Mouse (Mus musculus) myocyte (in vitro differentiated cells): ENCODE results near the gene Pik3c2a. TPM values are rescaled to one million over a fixed set of nuclear protein-coding genes. Genes with fewer than 3 reads are reported as not detected.

ENCODE experiments used
- H3K27me3 ChIP-seq: one replicate; pipeline ENCODE4 v1.6.1; 2011; ENCODE audit not compliant: control insufficient read depth, insufficient read depth, insufficient read length
- H3K36me3 ChIP-seq: one replicate; pipeline ENCODE4 v1.6.1; 2011; ENCODE audit not compliant: control insufficient read depth, insufficient read depth
- H3K4me2 ChIP-seq: one replicate; pipeline ENCODE4 v1.6.1; 2011; ENCODE audit warnings: low read depth, control low read depth
- H3K4me3 ChIP-seq: one replicate; pipeline ENCODE4 v1.5.1; 2011; ENCODE audit warnings: mild to moderate bottlenecking, control low read depth, moderate library complexity
- H3K79me2 ChIP-seq: one replicate; pipeline ENCODE4 v1.6.1; 2011; ENCODE audit not compliant: control insufficient read depth, insufficient read depth
- H3ac ChIP-seq: one replicate; pipeline ENCODE4 v1.6.1; 2011; ENCODE audit not compliant: control insufficient read depth, insufficient read length
- CEBPB ChIP-seq: IDR thresholded peaks from 2 replicates; pipeline ENCODE4 v1.6.1; 2011; ENCODE audit warnings: mild to moderate bottlenecking, moderate library complexity; ENCODE audit not compliant: poor library complexity, insufficient read depth, severe bottlenecking
- E2F4 ChIP-seq: IDR thresholded peaks from one replicate; pipeline ENCODE4 v1.6.1; 2011; ENCODE audit warnings: mild to moderate bottlenecking, control low read depth, moderate library complexity; ENCODE audit not compliant: insufficient read depth
- MAX ChIP-seq: IDR thresholded peaks from one replicate; pipeline ENCODE4 v1.6.1; 2011; ENCODE audit warnings: low read depth, mild to moderate bottlenecking, control low read depth
- MYOD1 ChIP-seq, 3 experiments: IDR thresholded peaks; one replicate each; pipeline ENCODE4 v1.6.1; 2011; ENCODE audit warnings: control low read depth in 2 of 3, low read depth in 2 of 3, mild to moderate bottlenecking in 2 of 3, moderate library complexity in 1 of 3; ENCODE audit not compliant: insufficient read length in 2 of 3, control insufficient read depth in 1 of 3
- MYOG ChIP-seq, 3 experiments: IDR thresholded peaks; one replicate each; pipeline ENCODE4 v1.6.1; 2011; ENCODE audit warnings: control low read depth in 2 of 3, low read depth in 2 of 3, mild to moderate bottlenecking in 2 of 3; ENCODE audit not compliant: insufficient read length in 2 of 3, control insufficient read depth in 1 of 3, insufficient read depth in 1 of 3
- POLR2A ChIP-seq: IDR thresholded peaks from one replicate; pipeline ENCODE4 v1.6.1; 2011; ENCODE audit warnings: low read depth, mild to moderate bottlenecking, control low read depth, moderate library complexity; ENCODE audit not compliant: insufficient read length
- POLR2AphosphoS2 ChIP-seq: IDR thresholded peaks from one replicate; pipeline ENCODE4 v1.6.1; 2011; ENCODE audit warnings: low read depth, control low read depth; ENCODE audit not compliant: insufficient read length
- REST ChIP-seq: IDR thresholded peaks from one replicate; pipeline ENCODE4 v1.6.1; 2011; ENCODE audit warnings: mild to moderate bottlenecking, control low read depth, moderate library complexity; ENCODE audit not compliant: insufficient read depth, insufficient read length
- SRF ChIP-seq: IDR thresholded peaks from one replicate; pipeline ENCODE4 v1.6.1; 2011; ENCODE audit warnings: low read depth; ENCODE audit not compliant: control insufficient read depth, insufficient read length
- TCF12 ChIP-seq: IDR thresholded peaks from one replicate; pipeline ENCODE4 v1.6.1; 2011; ENCODE audit warnings: mild to moderate bottlenecking, control low read depth; ENCODE audit not compliant: poor library complexity, insufficient read depth, severe bottlenecking
- TCF3 ChIP-seq: IDR thresholded peaks from one replicate; pipeline ENCODE4 v1.6.1; 2011; ENCODE audit warnings: low read depth, control low read depth; ENCODE audit not compliant: insufficient read length
- USF1 ChIP-seq: IDR thresholded peaks from one replicate; pipeline ENCODE4 v1.6.1; 2011; ENCODE audit warnings: low read depth, mild to moderate bottlenecking, control low read depth, moderate library complexity
- polyA plus RNA-seq: library from polyadenylated mRNA; unstranded; fragments of >200 nt; fragmentation: generic; extraction: Trizol; gene quantifications from one replicate; pipeline ENCODE4 v1.2.1, GENCODE M21; 2012; ENCODE audit warnings: missing spikeins

The Pik3c2a gene
- polyA plus RNA-seq, 1 experiment: 2.0 TPM

DNA sequence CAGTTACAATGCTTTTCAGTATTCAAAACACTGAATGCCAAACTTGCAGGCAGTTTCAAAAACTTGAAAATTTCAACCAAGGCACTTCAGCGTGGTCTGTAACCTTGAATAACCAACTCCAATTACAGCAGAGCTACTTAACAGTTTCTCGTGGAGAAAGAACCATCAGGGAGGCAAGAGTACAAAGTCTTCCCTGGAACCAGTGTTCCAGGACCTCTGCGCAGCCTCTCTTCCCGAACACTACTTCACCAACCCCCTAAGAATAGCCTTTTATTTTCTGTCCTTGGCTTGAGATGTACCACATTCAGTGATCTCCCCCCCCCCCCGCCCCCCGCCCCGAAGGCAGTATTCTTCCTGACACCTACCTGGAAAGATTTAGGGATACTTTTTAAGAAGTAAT, 1.0 kb downstream of the Pik3c2a start:
- TF ChIP-seq MYOD1 (IDR thresholded peaks at IDR 0.05; ENCODE audit: control insufficient read depth in 1 of 3, insufficient read length in 2 of 3, low read depth in 2 of 3) (no peak), REST (no peak), TCF3 (no peak), POLR2AphosphoS2 (no peak), MAX (no peak), POLR2A (no peak), MYOG (IDR thresholded peaks at IDR 0.05; ENCODE audit: control insufficient read depth in 1 of 3, insufficient read depth in 1 of 3, insufficient read length in 2 of 3, low read depth in 2 of 3) (no peak), TCF12 (no peak), CEBPB (no peak), USF1 (no peak), E2F4 (no peak), SRF (no peak)
- no peak overlapping the region for H3ac ChIP-seq

DNA sequence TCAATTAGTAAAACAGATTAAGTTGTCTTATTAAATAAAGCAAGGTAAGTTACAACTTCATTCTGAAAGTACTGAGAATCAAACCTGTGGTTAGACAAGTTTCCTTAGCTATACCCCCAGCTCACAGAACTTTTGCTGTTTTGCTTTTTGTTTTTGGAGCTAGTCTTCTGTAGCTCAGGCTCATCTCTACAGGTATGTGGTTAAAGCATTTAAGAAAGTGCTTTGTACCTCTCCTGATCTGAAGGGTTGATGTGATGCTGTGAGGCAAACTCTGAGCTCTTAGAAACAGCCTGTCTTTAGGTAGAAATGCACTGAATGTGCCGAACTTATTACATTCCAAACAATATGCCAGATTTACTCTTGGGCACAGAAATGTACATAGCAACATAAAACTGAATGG, 1.9 kb downstream of the Pik3c2a start:
- no peak overlapping the region for H3K4me3 ChIP-seq
- peak overlapping the region; percentile 90 for H3K4me2 ChIP-seq
- H3K27me3 ChIP-seq: no peaks in the 10 kb centered on the region
- TF ChIP-seq MYOG (IDR thresholded peaks at IDR 0.05; ENCODE audit: control insufficient read depth in 1 of 3, insufficient read depth in 1 of 3, insufficient read length in 2 of 3, low read depth in 2 of 3) (no peak), REST (no peak), MAX (no peak), POLR2A (no peak), CEBPB (no peak), E2F4 (no peak), SRF (no peak), POLR2AphosphoS2 (no peak), MYOD1 (IDR thresholded peaks at IDR 0.05; ENCODE audit: control insufficient read depth in 1 of 3, insufficient read length in 2 of 3, low read depth in 2 of 3) (no peak), TCF12 (no peak)
- no peaks in the 10 kb centered on the region for H3K36me3 ChIP-seq
- peaks cover 47% of the 10 kb centered on the region for H3K79me2 ChIP-seq
- no peak overlapping the region for H3ac ChIP-seq

More for the DNA sequence above, 1.0 kb downstream of the Pik3c2a start:
- Histone ChIP-seq H3K27me3 (no peaks in the 10 kb centered on the region), H3K4me3 (peak overlapping the region; percentile 53), H3K4me2 (peak overlapping the region; percentile 90), H3K36me3 (no peaks in the 10 kb centered on the region), H3K79me2 (peaks cover 47% of the 10 kb centered on the region)

GRCm38 (mm10) chr7:116431661-116432060, 11.6 kb downstream of the Pik3c2a start:
- H3K4me3 ChIP-seq: no peak overlapping the region
- no peak overlapping the region for H3K4me2 ChIP-seq
- no peaks in the 10 kb centered on the region for H3K36me3 ChIP-seq
- peaks cover 50% of the 10 kb centered on the region for H3K79me2 ChIP-seq
- no peak for TF ChIP-seq TCF12
- no peak for TF ChIP-seq POLR2A
- no peak for TF ChIP-seq E2F4
- TF ChIP-seq REST: no peak
- no peak for TF ChIP-seq POLR2AphosphoS2
- no peak for TF ChIP-seq USF1
- no peak for TF ChIP-seq MYOG (IDR thresholded peaks at IDR 0.05; ENCODE audit: control insufficient read depth in 1 of 3, insufficient read depth in 1 of 3, insufficient read length in 2 of 3, low read depth in 2 of 3)
- no peak for TF ChIP-seq MYOD1 (IDR thresholded peaks at IDR 0.05; ENCODE audit: control insufficient read depth in 1 of 3, insufficient read length in 2 of 3, low read depth in 2 of 3)
- TF ChIP-seq SRF: no peak
- no peak for TF ChIP-seq MAX
- no peak for TF ChIP-seq CEBPB
- no peak for TF ChIP-seq TCF3
- H3ac ChIP-seq: no peak overlapping the region
- H3K27me3 ChIP-seq: no peaks in the 10 kb centered on the region

GRCm38 (mm10) chr7:116430926-116431325, 12.3 kb downstream of the Pik3c2a start:
- H3ac ChIP-seq: no peak overlapping the region
- TF ChIP-seq SRF (no peak), MAX (no peak), MYOG (IDR thresholded peaks at IDR 0.05; ENCODE audit: control insufficient read depth in 1 of 3, insufficient read depth in 1 of 3, insufficient read length in 2 of 3, low read depth in 2 of 3) (no peak), E2F4 (no peak), POLR2A (no peak), TCF3 (no peak), REST (no peak), POLR2AphosphoS2 (no peak)
- H3K4me2 ChIP-seq: peak overlapping the region; percentile 16
- no peaks in the 10 kb centered on the region for H3K27me3 ChIP-seq
- H3K79me2 ChIP-seq: peaks cover 57% of the 10 kb centered on the region
- no peak overlapping the region for H3K4me3 ChIP-seq
- no peaks in the 10 kb centered on the region for H3K36me3 ChIP-seq

DNA sequence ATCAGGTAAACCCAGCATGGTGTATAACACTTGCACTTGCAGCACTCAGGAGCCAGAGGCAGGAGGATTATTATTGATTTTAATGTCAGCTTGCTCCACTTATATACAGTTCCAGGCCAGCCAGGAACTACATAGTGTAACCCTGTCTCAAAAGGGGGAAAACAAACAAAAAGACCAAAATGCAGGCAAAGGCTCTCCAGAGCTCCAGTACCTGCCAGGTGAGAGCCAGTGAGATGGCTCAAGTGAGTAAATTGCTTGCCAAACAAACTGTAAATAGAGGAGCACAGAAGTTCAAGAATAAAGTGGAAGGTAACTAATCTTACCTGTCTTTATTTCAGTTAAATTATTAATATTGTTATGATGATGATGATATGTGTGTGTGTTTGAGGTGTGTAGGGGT, 16.0 kb downstream of the Pik3c2a start:
- H3ac ChIP-seq: no peak overlapping the region
- no peaks in the 10 kb centered on the region for H3K36me3 ChIP-seq
- peaks cover 82% of the 10 kb centered on the region for H3K79me2 ChIP-seq
- no peak overlapping the region for H3K4me2 ChIP-seq
- TF ChIP-seq REST: no peak
- H3K4me3 ChIP-seq: no peak overlapping the region
- no peaks in the 10 kb centered on the region for H3K27me3 ChIP-seq
